Mouse (Mus musculus) cerebellum, adult 8-10 months (tissue): ENCODE data around the gene Gm8764.
"Not testable (repeated sequence)": the region's sequence is repeated elsewhere in the genome, so short reads cannot be mapped to it uniquely, and the experiment has no call there.

Experiments used
- DNase-seq: peaks from one replicate; pipeline ENCODE4 v3.0.0; 2022

The Gm8764 gene

DNA sequence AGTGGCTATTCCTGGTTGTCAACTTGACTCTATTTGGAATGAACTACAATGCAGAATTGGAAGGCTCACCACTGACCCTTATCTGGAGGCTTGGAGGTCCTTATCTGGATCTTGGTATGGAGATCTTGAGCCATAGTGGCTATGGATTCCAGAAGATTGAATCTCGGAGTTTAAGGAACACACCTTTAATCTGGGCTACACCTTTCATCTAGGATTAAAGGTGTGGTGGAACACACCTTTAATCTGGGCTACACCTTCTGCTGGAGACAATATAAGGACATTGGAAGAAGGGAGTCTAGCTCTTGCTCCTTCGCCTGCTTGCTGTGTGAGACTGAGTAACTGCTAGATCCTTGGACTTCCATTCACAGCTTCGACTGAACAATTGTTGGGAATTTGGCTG, at the start of gene Gm8764:
Gene Gm8764, plus strand, starts transcription at position 301 of the 400 bp plus-strand sequence.
- not testable (repeated sequence) for DNase-seq

DNA sequence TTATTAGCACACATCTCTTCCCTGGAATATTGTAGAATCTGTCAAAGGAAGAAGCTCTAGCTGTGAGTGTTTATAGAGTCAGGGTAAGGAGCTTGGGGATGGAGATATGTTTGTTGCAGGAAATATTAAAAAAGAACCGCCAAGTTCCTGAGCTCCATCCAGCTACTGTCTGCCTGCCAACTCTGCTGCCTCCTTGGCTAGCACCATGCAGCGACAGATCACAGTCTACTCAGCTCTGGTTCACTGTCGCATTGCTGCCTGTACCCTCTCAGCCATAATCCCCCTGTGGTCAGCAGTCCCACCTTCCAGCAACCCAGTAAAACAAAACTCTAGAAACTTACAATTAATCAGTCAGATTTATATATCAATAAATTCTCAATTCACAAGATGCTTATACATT, 49.8 kb upstream of the Gm8764 start:
- no peak for DNase-seq

DNA sequence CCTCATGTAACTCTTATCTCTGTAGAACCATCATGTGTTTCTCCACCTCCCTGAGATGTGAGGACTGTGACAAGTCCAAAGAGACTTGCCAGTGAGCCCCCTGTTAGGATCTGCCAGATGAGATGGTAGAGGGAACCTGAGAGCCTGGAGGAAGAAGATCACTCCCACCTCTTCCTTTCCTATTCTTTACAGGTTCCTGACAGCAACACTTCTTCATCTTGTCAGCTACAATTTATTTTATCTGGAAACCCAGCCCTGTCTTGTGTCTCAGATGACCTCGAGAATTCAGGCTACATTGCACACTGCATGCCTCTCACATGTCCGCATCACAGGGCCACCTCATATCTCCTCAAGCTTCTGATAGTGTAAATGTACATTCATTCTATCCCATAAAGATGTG, 41.5 kb upstream of the Gm8764 start:
- DNase-seq = no peak

DNA sequence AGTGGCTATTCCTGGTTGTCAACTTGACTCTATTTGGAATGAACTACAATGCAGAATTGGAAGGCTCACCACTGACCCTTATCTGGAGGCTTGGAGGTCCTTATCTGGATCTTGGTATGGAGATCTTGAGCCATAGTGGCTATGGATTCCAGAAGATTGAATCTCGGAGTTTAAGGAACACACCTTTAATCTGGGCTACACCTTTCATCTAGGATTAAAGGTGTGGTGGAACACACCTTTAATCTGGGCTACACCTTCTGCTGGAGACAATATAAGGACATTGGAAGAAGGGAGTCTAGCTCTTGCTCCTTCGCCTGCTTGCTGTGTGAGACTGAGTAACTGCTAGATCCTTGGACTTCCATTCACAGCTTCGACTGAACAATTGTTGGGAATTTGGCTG, 17.1 kb upstream of the Gm8764 start, which contains the start of gene Gm21293:
Gene Gm21293, plus strand, starts transcription at position 301 of the 400 bp plus-strand sequence.
- not testable (repeated sequence) for DNase-seq

DNA sequence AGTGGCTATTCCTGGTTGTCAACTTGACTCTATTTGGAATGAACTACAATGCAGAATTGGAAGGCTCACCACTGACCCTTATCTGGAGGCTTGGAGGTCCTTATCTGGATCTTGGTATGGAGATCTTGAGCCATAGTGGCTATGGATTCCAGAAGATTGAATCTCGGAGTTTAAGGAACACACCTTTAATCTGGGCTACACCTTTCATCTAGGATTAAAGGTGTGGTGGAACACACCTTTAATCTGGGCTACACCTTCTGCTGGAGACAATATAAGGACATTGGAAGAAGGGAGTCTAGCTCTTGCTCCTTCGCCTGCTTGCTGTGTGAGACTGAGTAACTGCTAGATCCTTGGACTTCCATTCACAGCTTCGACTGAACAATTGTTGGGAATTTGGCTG, 8.6 kb upstream of the Gm8764 start, which contains the start of gene Gm6763:
Gene Gm6763, plus strand, starts transcription at position 301 of the 400 bp plus-strand sequence.
- DNase-seq = not testable (repeated sequence)

DNA sequence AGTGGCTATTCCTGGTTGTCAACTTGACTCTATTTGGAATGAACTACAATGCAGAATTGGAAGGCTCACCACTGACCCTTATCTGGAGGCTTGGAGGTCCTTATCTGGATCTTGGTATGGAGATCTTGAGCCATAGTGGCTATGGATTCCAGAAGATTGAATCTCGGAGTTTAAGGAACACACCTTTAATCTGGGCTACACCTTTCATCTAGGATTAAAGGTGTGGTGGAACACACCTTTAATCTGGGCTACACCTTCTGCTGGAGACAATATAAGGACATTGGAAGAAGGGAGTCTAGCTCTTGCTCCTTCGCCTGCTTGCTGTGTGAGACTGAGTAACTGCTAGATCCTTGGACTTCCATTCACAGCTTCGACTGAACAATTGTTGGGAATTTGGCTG, 8.4 kb downstream of the Gm8764 start, which contains the start of gene Gm21304:
Gene Gm21304, plus strand, starts transcription at position 301 of the 400 bp plus-strand sequence.
- DNase-seq = not testable (repeated sequence)

DNA sequence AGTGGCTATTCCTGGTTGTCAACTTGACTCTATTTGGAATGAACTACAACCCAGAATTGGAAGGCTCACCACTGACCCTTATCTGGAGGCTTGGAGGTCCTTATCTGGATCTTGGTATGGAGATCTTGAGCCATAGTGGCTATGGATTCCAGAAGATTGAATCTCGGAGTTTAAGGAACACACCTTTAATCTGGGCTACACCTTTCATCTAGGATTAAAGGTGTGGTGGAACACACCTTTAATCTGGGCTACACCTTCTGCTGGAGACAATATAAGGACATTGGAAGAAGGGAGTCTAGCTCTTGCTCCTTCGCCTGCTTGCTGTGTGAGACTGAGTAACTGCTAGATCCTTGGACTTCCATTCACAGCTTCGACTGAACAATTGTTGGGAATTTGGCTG, 16.9 kb downstream of the Gm8764 start, which contains the start of gene Gm21312:
Gene Gm21312, plus strand, starts transcription at position 301 of the 400 bp plus-strand sequence.
- not testable (repeated sequence) for DNase-seq

DNA sequence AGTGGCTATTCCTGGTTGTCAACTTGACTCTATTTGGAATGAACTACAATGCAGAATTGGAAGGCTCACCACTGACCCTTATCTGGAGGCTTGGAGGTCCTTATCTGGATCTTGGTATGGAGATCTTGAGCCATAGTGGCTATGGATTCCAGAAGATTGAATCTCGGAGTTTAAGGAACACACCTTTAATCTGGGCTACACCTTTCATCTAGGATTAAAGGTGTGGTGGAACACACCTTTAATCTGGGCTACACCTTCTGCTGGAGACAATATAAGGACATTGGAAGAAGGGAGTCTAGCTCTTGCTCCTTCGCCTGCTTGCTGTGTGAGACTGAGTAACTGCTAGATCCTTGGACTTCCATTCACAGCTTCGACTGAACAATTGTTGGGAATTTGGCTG, 25.4 kb downstream of the Gm8764 start, which contains the start of gene Gm20765:
Gene Gm20765, plus strand, starts transcription at position 301 of the 400 bp plus-strand sequence.
- DNase-seq = not testable (repeated sequence)

DNA sequence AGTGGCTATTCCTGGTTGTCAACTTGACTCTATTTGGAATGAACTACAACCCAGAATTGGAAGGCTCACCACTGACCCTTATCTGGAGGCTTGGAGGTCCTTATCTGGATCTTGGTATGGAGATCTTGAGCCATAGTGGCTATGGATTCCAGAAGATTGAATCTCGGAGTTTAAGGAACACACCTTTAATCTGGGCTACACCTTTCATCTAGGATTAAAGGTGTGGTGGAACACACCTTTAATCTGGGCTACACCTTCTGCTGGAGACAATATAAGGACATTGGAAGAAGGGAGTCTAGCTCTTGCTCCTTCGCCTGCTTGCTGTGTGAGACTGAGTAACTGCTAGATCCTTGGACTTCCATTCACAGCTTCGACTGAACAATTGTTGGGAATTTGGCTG, 33.9 kb downstream of the Gm8764 start, which contains the start of gene Gm4340:
Gene Gm4340, plus strand, starts transcription at position 301 of the 400 bp plus-strand sequence.
- DNase-seq = not testable (repeated sequence)

DNA sequence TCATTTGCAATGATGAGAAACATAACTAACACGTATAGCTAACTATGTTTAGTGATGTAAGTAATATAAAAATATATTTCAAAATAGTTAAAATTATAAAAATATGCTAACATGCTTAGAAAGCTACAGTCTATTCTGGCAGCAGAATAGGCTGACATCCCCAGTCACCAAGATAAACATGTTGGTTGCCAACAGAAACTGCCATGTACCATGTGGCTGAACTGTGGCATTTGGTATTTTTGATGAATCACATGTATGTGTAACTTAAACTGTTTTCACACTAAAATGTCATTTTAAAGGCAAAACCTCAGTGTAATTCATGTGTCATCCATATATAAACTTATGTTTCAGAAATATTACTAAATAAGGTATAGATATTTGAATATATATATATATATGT, 49.8 kb downstream of the Gm8764 start:
- no peak for DNase-seq

DNA sequence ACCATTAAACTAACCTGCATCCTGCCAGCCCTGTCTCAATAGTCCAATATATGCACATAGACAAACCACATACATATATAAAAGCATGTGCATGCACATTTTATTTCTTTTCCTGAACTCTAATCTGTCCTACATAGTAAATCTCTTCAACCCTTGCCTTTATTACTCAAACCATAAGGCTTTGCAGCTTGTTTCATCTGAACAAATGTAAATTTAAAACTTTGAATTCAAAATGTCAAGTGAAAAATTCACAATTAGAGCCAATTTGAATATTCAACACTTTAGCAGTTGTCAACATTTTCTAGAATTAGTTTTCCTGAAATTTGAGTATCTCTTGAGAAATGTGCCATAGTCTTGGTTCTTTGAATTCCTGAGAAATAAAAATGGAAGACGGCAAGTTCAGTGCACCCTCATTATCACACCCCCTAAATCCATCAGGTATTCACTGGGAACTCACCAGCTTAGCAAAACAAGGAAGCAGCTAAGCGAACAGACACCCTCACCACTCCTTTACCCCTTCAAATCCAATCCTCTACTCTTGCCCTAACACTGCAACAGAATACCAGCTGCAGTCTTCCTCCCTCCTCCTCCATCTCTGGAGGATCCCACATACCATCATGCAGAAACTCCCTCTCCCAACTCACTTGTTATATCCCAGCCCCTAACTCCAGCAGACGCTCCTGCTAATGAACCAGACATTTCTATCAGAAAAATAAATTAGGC, 50.6 kb downstream of the Gm8764 start:
- DNase-seq = no peak
